Mouse (Mus musculus): ENCODE data around the gene Wipf1.
"Not testable (repeated sequence)": the region's sequence is repeated elsewhere in the genome, so short reads cannot be mapped to it uniquely, and the experiment has no call there.

Wipf1 gene

GRCm38 (mm10) chr2:73509248-73510024, 20.1 kb downstream of the Wipf1 start:
- CTCF ChIA-PET, result interaction anchor here (0.6 kb wide), 1 partner anchor 19 kb away, joined by 24 read pairs; no protein-coding TSS in a partner anchor

- CTCF ChIA-PET, result no interaction called here
Measured at GRCm38 (mm10) chr2:73507886-73508285, 21.6 kb downstream of the Wipf1 start.

GRCm38 (mm10) chr2:73506337-73506736, 23.2 kb downstream of the Wipf1 start:
- CTCF ChIA-PET, result not testable (repeated sequence)

- CTCF ChIA-PET, result no interaction called here
Measured at GRCm38 (mm10) chr2:73502863-73503429, 26.6 kb downstream of the Wipf1 start.

- CTCF ChIA-PET, result interaction anchor here (0.6 kb wide), 2 partner anchors 49 to 55 kb away, joined by 3 to 4 read pairs; no protein-coding TSS in a partner anchor
Measured at GRCm38 (mm10) chr2:73500864-73501263, 28.7 kb downstream of the Wipf1 start.

- CTCF ChIA-PET, result no interaction called here
Measured at GRCm38 (mm10) chr2:73498322-73498721, 31.2 kb downstream of the Wipf1 start.

GRCm38 (mm10) chr2:73497572-73497971, 32.0 kb downstream of the Wipf1 start:
- CTCF ChIA-PET, result no interaction called here

- CTCF ChIA-PET, result no interaction called here
Measured at GRCm38 (mm10) chr2:73496944-73497343, 32.6 kb downstream of the Wipf1 start.

GRCm38 (mm10) chr2:73496329-73496685, 33.2 kb downstream of the Wipf1 start:
- CTCF ChIA-PET, result no interaction called here

GRCm38 (mm10) chr2:73495617-73496328, 33.8 kb downstream of the Wipf1 start:
- CTCF ChIA-PET, result interaction anchor here (0.6 to 1.0 kb wide), 2 partner anchors 8 to 10 kb away, joined by 3 to 7 read pairs; no protein-coding TSS in a partner anchor

GRCm38 (mm10) chr2:73493517-73493916, 36.0 kb downstream of the Wipf1 start:
- CTCF ChIA-PET, result interaction anchor here (1.0 kb wide), 1 partner anchor 54 kb away, joined by 3 read pairs; no protein-coding TSS in a partner anchor

GRCm38 (mm10) chr2:73491442-73492241, 37.9 kb downstream of the Wipf1 start:
- CTCF ChIA-PET, result interaction anchor here (0.7 to 1.1 kb wide), 2 partner anchors 41 to 346 kb away, joined by 3 to 5 read pairs; no protein-coding TSS in a partner anchor

- CTCF ChIA-PET, result no interaction called here
Measured at GRCm38 (mm10) chr2:73490466-73490865, 39.1 kb downstream of the Wipf1 start.

- CTCF ChIA-PET, result interaction anchor here (0.6 to 0.7 kb wide), 2 partner anchors 23 to 126 kb away, joined by 3 to 15 read pairs; no protein-coding TSS in a partner anchor
Measured at GRCm38 (mm10) chr2:73486120-73486601, 43.4 kb downstream of the Wipf1 start.

- CTCF ChIA-PET, result interaction anchor here (0.6 to 1.5 kb wide), 3 partner anchors 13 to 126 kb away, joined by 3 to 15 read pairs (median 5); no protein-coding TSS in a partner anchor
Measured at GRCm38 (mm10) chr2:73485236-73486119, 44.1 kb downstream of the Wipf1 start.

GRCm38 (mm10) chr2:73484561-73485235, 44.8 kb downstream of the Wipf1 start:
- CTCF ChIA-PET, result interaction anchor here (0.6 to 1.5 kb wide), 3 partner anchors 12 to 46 kb away, joined by 4 to 5 read pairs (median 4); no protein-coding TSS in a partner anchor

- CTCF ChIA-PET, result no interaction called here
Measured at GRCm38 (mm10) chr2:73478805-73479204, 50.7 kb downstream of the Wipf1 start.

- CTCF ChIA-PET, result no interaction called here
Measured at GRCm38 (mm10) chr2:73477501-73477900, 52.0 kb downstream of the Wipf1 start.

GRCm38 (mm10) chr2:73475519-73475918, 54.0 kb downstream of the Wipf1 start:
- CTCF ChIA-PET, result no interaction called here
